Mouse (Mus musculus): ENCODE measurements around the gene Gosr2. TPM values are rescaled to one million over a fixed set of nuclear protein-coding genes. Genes with fewer than 3 reads are reported as not detected.

Gosr2 gene
- polyA plus RNA-seq (2016; fragmentation: Nextera tagmentation; extraction: Ambion mirVana): 97.2 and 98.7 TPM in 2 replicates

DNA sequence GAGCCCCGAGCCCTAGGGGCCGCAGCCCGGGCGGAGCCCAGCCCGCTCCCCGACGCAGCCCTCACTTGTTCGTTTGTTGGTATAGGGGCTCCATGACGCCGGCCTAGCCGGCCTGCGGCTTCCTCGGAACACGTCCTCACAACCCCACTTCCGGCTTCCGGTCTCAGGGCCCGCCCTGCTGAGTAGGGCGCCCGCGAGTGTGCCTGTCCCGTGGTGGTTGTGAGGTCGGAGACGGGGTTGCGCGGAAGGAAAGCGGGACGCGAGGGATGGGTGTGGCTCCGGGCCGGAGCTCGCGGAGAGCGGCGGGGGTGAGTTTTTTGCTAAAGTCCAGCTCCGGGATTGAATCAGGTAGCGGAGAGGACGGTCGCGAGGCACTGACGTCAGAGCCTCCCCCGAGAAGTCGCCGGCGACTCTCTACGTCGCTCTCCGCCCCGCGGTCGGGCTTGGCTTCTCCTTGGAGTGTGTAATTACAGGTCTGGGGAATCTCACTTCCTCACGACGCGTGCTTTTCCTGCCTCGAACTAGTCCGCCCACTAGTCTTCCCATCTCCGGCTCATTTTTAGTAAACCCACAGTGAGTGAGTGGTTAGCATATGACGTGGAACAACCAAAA is at the start of gene Gosr2:
Gosr2 (minus strand) TSS at position 334 of the 612 bp plus-strand sequence.
- Histone ChIP-seq H3K4me1 (peaks cover 7% of the 10 kb centered on the region; the same call in 1 of the 2 replicates), H3K27ac (peak within 1 kb of the TSS; percentile 94)
- ATAC-seq (ENCODE audit: low FRiP score): peak; percentile 97

DNA sequence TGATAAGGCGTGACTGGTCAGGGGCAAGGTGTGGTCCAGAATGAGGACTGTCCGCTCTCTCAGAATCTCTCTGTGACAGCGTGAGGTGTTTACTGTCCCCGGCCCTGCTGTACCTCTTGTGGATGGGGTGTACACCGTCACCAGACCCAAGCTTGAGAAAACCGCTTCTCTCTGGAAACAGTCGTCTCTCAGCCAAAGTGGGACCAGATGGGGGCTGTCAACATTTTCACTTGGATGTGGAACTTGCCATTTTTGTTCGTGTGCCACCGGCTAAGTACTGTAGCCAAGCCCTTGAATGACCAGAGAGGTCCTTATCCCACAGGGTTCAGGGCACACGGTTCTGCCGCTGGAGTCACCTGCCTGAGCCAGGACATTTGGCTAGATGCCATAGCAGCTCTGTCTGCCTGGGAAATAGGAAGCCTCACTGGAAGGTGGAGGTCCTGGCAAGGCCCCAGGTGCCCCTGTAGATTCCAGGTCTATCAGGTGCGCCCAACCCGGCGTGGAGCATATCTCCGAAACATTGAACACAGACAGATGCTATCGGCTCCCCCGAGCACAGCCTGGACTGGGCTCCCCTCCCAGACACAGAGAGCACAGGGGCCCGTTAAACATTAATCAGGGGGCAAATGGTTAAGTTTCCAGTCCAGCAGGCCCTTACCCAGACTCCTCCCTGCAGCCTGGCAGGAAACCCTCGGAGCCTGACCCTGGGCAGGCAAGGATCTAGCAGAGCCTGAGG is 37.5 kb upstream of the Gosr2 start:
- ATAC-seq (ENCODE audit: low FRiP score): no peak
- 74% methylated on average over 19 of the region's 19 CpGs for WGBS

More for the DNA sequence above, at the start of gene Gosr2:
- H3K36me3 ChIP-seq: no peaks in the 10 kb centered on the region
- no peaks in the 10 kb centered on the region for H3K27me3 ChIP-seq
- H3K9me3 ChIP-seq (replicated peaks): no peaks in the 10 kb centered on the region
- peak within 1 kb of the TSS; percentile 63 for H3K4me2 ChIP-seq (replicated peaks)
- peak within 1 kb of the TSS; percentile 93 for H3K4me3 ChIP-seq
- H3K9ac ChIP-seq: peak within 1 kb of the TSS; percentile 89
- under 1% methylated on average over 57 of the region's 57 CpGs for whole genome bisulfite sequencing

DNA sequence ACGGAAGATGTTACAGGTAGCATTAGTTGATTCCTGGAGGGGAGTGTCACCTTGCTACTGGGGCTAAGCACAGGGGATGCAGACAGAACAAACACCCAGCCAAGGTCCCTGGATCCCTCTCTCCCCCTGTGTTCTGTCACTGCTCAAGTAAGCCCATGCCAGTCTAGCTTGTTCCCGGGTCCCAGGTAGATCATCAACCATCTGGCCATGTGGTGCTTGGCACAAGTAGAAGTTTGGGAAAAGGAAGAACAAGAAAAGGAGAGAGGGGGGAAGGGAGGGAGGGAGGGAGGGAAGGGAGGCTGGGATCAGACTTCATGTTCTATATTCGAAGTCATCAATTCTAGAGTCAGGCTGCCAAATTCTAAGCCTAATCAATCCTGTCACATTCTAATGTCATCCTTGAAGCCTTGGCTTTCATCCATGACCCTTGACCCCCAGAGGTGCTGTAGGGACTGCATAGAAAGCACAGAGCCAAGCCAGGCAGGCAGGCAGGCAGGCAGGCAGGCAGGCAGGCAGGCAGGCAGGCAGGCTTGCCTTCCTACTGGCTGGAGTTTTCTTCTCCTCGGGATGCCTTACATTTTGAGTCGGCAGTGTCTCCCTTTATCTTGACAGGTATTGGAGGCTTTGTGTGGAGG is 36.8 kb upstream of the Gosr2 start:
- ATAC-seq (ENCODE audit: low FRiP score): no peak
- Histone ChIP-seq H3K4me1 (no peaks in the 10 kb centered on the region), H3K27ac (no peak overlapping the region), H3K27me3 (peaks cover 9% of the 10 kb centered on the region; the same call in 1 of the 2 replicates), H3K36me3 (no peaks in the 10 kb centered on the region), H3K4me3 (no peak overlapping the region), H3K9me3 (replicated peaks) (no peaks in the 10 kb centered on the region), H3K4me2 (replicated peaks) (no peak overlapping the region), H3K9ac (no peak overlapping the region)
- 70% methylated on average over 5 of the region's 5 CpGs for WGBS

More for the DNA sequence above, 37.5 kb upstream of the Gosr2 start:
- Histone ChIP-seq H3K4me1 (no peaks in the 10 kb centered on the region), H3K4me2 (replicated peaks) (no peak overlapping the region), H3K4me3 (no peak overlapping the region), H3K9me3 (replicated peaks) (no peaks in the 10 kb centered on the region), H3K9ac (no peak overlapping the region), H3K36me3 (no peaks in the 10 kb centered on the region), H3K27ac (no peak overlapping the region), H3K27me3 (peaks cover 5% of the 10 kb centered on the region; the same call in 1 of the 2 replicates)

DNA sequence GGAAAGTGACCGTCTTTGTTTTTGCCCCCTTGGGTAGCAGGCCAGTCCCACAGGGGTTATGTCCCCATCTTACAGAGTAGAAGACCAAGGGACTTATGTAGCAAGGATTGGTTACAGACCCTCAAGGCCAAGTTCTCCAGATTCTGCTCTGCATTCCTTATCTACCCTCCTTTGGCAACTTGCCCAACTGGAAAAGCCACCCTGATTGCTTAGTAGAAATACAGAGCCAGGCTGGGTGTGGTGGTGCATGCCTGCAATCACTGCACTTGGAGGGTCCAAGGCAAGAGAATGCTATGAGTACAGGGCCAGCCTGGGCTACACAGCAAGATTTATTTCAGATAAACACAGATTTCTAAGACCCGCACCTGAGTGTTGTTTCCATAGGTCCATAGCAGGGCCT is 36.3 kb upstream of the Gosr2 start:
- Histone ChIP-seq H3K36me3 (no peaks in the 10 kb centered on the region), H3K27me3 (peaks cover 9% of the 10 kb centered on the region; the same call in 1 of the 2 replicates), H3K4me2 (replicated peaks) (no peak overlapping the region), H3K9ac (no peak overlapping the region), H3K27ac (no peak overlapping the region), H3K9me3 (replicated peaks) (no peaks in the 10 kb centered on the region), H3K4me3 (no peak overlapping the region), H3K4me1 (no peaks in the 10 kb centered on the region)
- WGBS: 91% methylated on average over 2 of the region's 2 CpGs
- no peak for ATAC-seq (ENCODE audit: low FRiP score)

DNA sequence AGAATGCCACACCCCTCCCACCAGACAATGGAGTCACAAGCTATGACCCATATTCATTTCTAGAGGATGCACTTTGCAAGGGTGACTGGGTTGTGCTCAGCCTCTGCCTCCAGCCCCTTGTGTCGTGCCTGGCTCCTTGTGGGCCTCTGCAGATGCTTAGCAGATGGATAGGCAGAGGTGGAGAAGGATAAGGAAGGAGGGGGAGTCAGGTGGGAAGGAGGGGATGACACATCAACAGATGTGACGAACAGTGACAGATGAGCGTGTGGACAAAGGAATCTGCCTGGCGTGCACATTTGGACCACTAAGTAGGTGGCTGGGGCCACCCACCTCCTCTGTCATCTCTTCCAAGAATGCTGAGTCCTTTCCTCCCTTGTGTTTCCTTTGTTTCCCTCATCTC is 35.4 kb upstream of the Gosr2 start:
- no peak overlapping the region for H3K4me3 ChIP-seq
- H3K4me2 ChIP-seq (replicated peaks): no peak overlapping the region
- no peaks in the 10 kb centered on the region for H3K36me3 ChIP-seq
- peaks cover 9% of the 10 kb centered on the region; the same call in 1 of the 2 replicates for H3K27me3 ChIP-seq
- 51% methylated on average over 4 of the region's 4 CpGs for WGBS
- H3K27ac ChIP-seq: no peak overlapping the region
- H3K4me1 ChIP-seq: no peaks in the 10 kb centered on the region
- H3K9me3 ChIP-seq (replicated peaks): no peaks in the 10 kb centered on the region
- ATAC-seq (ENCODE audit: low FRiP score): no peak
- H3K9ac ChIP-seq: no peak overlapping the region

DNA sequence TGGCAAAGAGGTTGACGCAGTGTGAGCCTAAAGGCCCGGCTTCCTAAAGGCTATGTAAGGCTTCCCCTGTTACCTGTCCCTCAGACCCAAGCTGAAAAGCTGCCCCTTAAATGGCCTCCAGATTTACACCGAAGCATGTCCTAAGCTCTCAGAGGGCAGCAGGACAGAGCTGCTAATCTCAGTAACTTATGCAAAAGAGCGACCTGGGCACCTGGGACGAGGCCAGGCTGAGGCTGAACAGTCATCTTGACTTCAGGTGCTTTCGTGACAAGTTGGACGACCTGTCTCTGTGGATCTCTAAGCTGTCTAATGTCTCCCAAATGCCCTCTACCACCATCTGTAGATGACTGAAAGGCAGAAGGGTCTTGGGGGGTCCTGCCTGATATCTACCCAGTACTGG is 34.6 kb upstream of the Gosr2 start:
- Histone ChIP-seq H3K9ac (no peak overlapping the region), H3K27me3 (peaks cover 9% of the 10 kb centered on the region; the same call in 1 of the 2 replicates), H3K36me3 (no peaks in the 10 kb centered on the region), H3K27ac (no peak overlapping the region), H3K4me2 (replicated peaks) (no peak overlapping the region), H3K9me3 (replicated peaks) (no peaks in the 10 kb centered on the region), H3K4me1 (no peaks in the 10 kb centered on the region), H3K4me3 (no peak overlapping the region)
- 82% methylated on average over 7 of the region's 7 CpGs for WGBS
- no peak for ATAC-seq (ENCODE audit: low FRiP score)

DNA sequence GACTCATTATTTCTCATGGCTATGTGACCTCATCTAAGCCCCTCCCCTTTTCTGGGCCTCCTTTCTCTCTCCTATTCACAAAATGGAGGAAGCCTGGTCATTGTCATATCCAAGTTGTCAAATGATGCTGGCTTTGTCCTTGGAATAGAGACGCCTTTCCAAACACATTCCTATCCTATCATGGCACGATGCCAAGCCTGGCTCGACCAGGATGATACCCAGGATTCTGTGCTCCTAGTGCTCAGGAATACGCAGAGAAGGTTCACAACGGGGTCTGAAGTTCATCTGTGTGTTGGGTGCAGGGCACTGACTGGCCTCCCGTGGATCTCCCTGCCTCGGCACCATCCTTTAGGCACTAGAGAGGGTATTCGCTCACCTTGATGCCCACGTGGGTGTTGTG is 33.9 kb upstream of the Gosr2 start:
- no peak for ATAC-seq (ENCODE audit: low FRiP score)
- Histone ChIP-seq H3K4me1 (no peaks in the 10 kb centered on the region), H3K4me3 (no peak overlapping the region), H3K27ac (no peak overlapping the region), H3K36me3 (no peaks in the 10 kb centered on the region), H3K9me3 (replicated peaks) (no peaks in the 10 kb centered on the region), H3K9ac (no peak overlapping the region), H3K4me2 (replicated peaks) (no peak overlapping the region), H3K27me3 (0 out of 2 replicates have a peak, but pooled peaks cover 9% of the 10 kb centered on the region)
- 85% methylated on average over 9 of the region's 9 CpGs for WGBS

DNA sequence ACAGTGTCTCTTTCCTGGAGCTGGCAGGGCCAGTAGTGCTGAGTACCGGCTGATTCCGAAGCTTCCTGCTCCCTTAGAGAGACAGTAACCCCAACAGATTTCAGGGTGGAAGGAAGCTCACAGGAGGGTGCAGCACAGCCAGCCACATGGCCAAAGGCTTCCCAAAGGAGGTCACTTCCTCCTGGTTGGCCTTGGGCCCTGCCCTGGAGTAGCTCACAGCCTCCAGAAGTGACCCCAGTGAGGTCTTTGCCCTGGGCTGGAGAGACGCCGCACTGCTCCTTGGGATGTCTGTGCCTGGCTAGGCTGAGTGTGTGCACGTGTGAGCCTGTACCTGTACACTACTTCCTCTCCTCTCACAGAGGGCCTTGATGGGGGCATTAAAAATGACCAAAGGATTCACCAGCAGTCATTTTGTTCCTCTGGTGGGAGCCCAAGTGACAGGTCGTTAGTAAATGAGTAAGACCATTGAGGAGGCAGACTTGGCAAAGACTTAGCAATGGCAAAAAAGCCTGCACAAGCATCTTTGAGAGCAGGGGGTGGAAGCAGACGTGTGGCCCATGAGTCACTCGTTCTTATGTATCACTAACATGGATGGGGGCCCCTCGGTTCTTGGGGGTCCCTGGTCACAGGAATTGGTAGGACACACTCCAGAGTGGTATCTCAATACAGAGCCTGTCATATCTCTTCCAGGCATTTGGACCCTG is 31.7 kb upstream of the Gosr2 start:
- no peak for ATAC-seq (ENCODE audit: low FRiP score)
- no peaks in the 10 kb centered on the region for H3K4me1 ChIP-seq
- H3K9me3 ChIP-seq (replicated peaks): no peaks in the 10 kb centered on the region
- H3K4me3 ChIP-seq: no peak overlapping the region
- 82% methylated on average over 9 of the region's 9 CpGs for WGBS
- H3K36me3 ChIP-seq: no peaks in the 10 kb centered on the region
- H3K27ac ChIP-seq: no peak overlapping the region
- 0 out of 2 replicates have a peak, but pooled peaks cover 9% of the 10 kb centered on the region for H3K27me3 ChIP-seq
- H3K4me2 ChIP-seq (replicated peaks): no peak overlapping the region
- H3K9ac ChIP-seq: no peak overlapping the region

DNA sequence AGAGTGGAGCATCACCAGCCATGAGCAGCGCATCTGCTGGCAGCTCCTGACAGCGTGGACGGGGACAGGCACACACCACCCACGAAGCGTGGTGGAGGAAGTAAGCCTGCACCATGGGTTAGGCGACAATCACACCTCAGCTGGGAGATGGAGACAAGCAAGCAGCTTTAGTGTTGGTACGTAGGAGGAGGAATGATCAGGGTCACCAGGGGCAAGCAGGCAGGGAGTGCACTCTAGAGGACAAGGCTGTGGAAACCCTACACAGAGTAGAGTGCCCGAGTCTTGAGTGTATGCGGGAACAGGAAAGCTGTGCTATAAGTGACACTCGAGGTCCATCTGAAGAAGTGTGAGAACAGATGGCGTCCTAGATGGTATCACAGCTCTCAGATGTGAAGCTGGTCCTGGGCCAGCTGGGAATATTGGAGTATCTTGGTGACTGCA is 26.7 kb upstream of the Gosr2 start:
- Histone ChIP-seq H3K9me3 (replicated peaks) (no peaks in the 10 kb centered on the region), H3K4me2 (replicated peaks) (no peak overlapping the region), H3K9ac (no peak overlapping the region), H3K36me3 (no peaks in the 10 kb centered on the region), H3K4me3 (no peak overlapping the region), H3K27me3 (no peaks in the 10 kb centered on the region), H3K27ac (no peak overlapping the region), H3K4me1 (peaks cover 14% of the 10 kb centered on the region)
- 76% methylated on average over 11 of the region's 11 CpGs for WGBS
- ATAC-seq (ENCODE audit: low FRiP score): no peak

DNA sequence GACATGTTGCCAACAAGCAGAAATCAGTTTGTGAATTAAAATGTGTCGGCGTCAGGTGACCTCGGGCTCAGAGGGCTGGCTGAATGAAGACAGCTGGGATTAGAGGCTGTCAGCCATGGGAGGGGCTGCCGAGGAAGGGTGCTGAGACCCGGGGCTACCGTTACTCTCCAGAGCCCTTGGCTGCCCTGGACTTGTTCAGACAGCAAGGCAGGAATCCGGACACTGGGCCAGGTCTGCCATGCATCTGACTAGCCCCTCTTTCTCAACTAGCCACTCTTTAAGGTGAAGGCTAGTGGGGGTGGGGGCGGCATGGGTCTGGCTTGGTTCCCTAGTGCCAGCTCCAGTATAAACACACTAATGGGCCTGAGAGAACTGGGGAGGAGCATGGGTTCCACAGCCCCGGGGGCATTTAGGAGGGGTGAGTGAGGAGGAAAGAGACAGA is 24.4 kb upstream of the Gosr2 start:
- Histone ChIP-seq H3K9ac (no peak overlapping the region), H3K27me3 (no peaks in the 10 kb centered on the region), H3K27ac (peak overlapping the region; percentile 44; the same call in 1 of the 2 replicates), H3K4me1 (peaks cover 14% of the 10 kb centered on the region), H3K9me3 (replicated peaks) (no peaks in the 10 kb centered on the region), H3K4me2 (replicated peaks) (peak overlapping the region; percentile 38), H3K4me3 (no peak overlapping the region), H3K36me3 (no peaks in the 10 kb centered on the region)
- ATAC-seq (ENCODE audit: low FRiP score): peak; percentile 76
- 22% methylated on average over 9 of the region's 9 CpGs for whole genome bisulfite sequencing

DNA sequence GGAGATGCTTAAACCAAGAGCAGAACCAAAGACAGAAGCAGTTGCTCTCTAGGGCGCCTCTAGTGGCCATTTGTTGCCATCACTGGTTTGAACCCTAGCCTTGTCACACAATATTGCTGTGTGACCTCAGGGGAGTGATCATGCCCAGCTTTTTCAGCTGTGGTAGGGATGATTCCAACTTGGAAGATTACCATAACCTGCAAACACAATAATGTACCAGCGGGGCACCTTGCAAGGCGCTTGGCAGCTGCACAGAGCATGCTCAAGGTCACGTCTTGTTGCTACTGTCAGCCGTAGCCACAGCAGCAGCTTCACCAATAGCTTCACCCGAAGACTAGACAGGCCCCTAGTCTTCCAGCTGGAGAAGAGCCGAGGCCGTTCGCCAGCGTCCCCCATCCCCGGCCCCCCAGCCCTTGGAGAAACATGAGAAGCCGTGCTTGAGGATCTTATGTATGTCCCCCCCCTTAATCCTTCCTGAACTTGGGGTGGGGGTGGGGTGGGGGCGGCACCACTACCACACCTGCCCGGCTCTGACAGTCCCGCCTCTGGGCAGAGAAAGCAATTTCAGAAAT is 23.9 kb upstream of the Gosr2 start:
- Histone ChIP-seq H3K27me3 (no peaks in the 10 kb centered on the region), H3K4me1 (peaks cover 14% of the 10 kb centered on the region), H3K36me3 (no peaks in the 10 kb centered on the region), H3K27ac (peak overlapping the region; percentile 44), H3K4me3 (no peak overlapping the region), H3K9ac (no peak overlapping the region), H3K9me3 (replicated peaks) (no peaks in the 10 kb centered on the region), H3K4me2 (replicated peaks) (peak overlapping the region; percentile 38)
- WGBS: 25% methylated on average over 15 of the region's 15 CpGs
- peak; percentile 58 for ATAC-seq (ENCODE audit: low FRiP score)

Measured in hindbrain, embryonic 12.5 days (tissue).